Mouse (Mus musculus) lung, embryonic 16.5 days (tissue): ENCODE data around the gene Rit1. TPM values are rescaled to one million over a fixed set of nuclear protein-coding genes. Genes with fewer than 3 reads are reported as not detected.
"Not testable (repeated sequence)": the region's sequence is repeated elsewhere in the genome, so short reads cannot be mapped to it uniquely, and the experiment has no call there.

Source experiments
- ATAC-seq: fragments of 200-750 bp; cut with Nextera tagmentation; 2 replicates; pipeline ENCODE4 v1.8.0; 2017; ENCODE audit warnings: low read depth, mild to moderate bottlenecking, moderate library complexity
- H3K27ac ChIP-seq: fragments of 300-500 bp; sonication (generic); 2 replicates; pipeline ENCODE4 v1.5.1; 2014; ENCODE audit warnings: mild to moderate bottlenecking, control low read depth, low read length
- H3K27me3 ChIP-seq: fragments of 300-500 bp; sonication (generic); 2 replicates; pipeline ENCODE4 v1.6.1; 2014; ENCODE audit warnings: low read depth, low read length, mixed read lengths; ENCODE audit not compliant: control insufficient read depth, insufficient read depth
- H3K36me3 ChIP-seq: fragments of 300-500 bp; sonication (generic); 2 replicates; pipeline ENCODE4 v1.6.1; 2014; ENCODE audit warnings: low read length; ENCODE audit not compliant: control insufficient read depth, insufficient read depth
- H3K4me1 ChIP-seq: fragments of 300-500 bp; sonication (generic); replicated peaks from 2 replicates; pipeline ENCODE4 v1.6.1; 2014; ENCODE audit warnings: low read length, mixed read lengths; ENCODE audit not compliant: control insufficient read depth, insufficient read depth
- H3K4me2 ChIP-seq: fragments of 300-500 bp; sonication (generic); 2 replicates; pipeline ENCODE4 v1.6.1; 2014; ENCODE audit warnings: low read depth, low read length, control low read depth
- H3K4me3 ChIP-seq: fragments of 300-500 bp; sonication (generic); 2 replicates; pipeline ENCODE4 v1.5.1; 2014; ENCODE audit warnings: mild to moderate bottlenecking, low read length, control low read depth
- H3K9ac ChIP-seq: fragments of 300-500 bp; sonication (generic); 2 replicates; pipeline ENCODE4 v1.6.1; 2014; ENCODE audit warnings: low read length, control low read depth
- H3K9me3 ChIP-seq: fragments of 300-500 bp; sonication (generic); 2 replicates; pipeline ENCODE4 v1.6.1; 2016; ENCODE audit warnings: low read length; ENCODE audit not compliant: control insufficient read depth
- WGBS: fragments of 180-500 bp; shearing (Covaris S2); extraction: QIAGEN DNeasy Blood & Tissue Kit; methylation state at CpG from one replicate; pipeline ENCODE4 v1.1.7; 2014; 5-methylcytosine and 5-hydroxymethylcytosine counted together
- polyA plus RNA-seq: library from polyadenylated mRNA; unstranded; fragments of >200 nt; fragmentation: Nextera tagmentation; extraction: Ambion mirVana; gene quantifications from 2 replicates; pipeline ENCODE4 v1.2.1, GENCODE M21; 2015

Gene Rit1
- polyA plus RNA-seq, 1 experiment from 2014 or later, result 58.9 TPM

- Histone ChIP-seq H3K27me3 (no peaks in the 10 kb centered on the region), H3K4me3 (no peak overlapping the region), H3K27ac (no peak overlapping the region), H3K4me1 (no peaks in the 10 kb centered on the region), H3K9ac (no peak overlapping the region), H3K9me3 (no peaks in the 10 kb centered on the region), H3K4me2 (no peak overlapping the region), H3K36me3 (peaks cover 83% of the 10 kb centered on the region)
- ATAC-seq, result no peak
These were observed 21.1 kb upstream of the Rit1 start for GRCm38 (mm10) chr3:88695545-88695944.

GRCm38 (mm10) chr3:88698051-88698450, 18.6 kb upstream of the Rit1 start:
- no peak overlapping the region for H3K4me2 ChIP-seq
- H3K36me3 ChIP-seq, result peaks cover 86% of the 10 kb centered on the region
- no peak overlapping the region for H3K4me3 ChIP-seq
- WGBS, result 93% methylated on average over 1 of the region's 1 CpGs
- H3K9me3 ChIP-seq, result no peaks in the 10 kb centered on the region
- no peak overlapping the region for H3K27ac ChIP-seq
- H3K27me3 ChIP-seq, result no peaks in the 10 kb centered on the region
- no peaks in the 10 kb centered on the region for H3K4me1 ChIP-seq
- no peak overlapping the region for H3K9ac ChIP-seq
- ATAC-seq, result no peak

- Histone ChIP-seq H3K4me2 (no peak overlapping the region), H3K4me1 (no peaks in the 10 kb centered on the region), H3K27ac (no peak overlapping the region), H3K9me3 (no peaks in the 10 kb centered on the region), H3K9ac (no peak overlapping the region), H3K27me3 (no peaks in the 10 kb centered on the region), H3K36me3 (peaks cover 88% of the 10 kb centered on the region), H3K4me3 (no peak overlapping the region)
- WGBS, result 88% methylated on average over 6 of the region's 6 CpGs
- ATAC-seq, result no peak
These were observed 17.8 kb upstream of the Rit1 start for GRCm38 (mm10) chr3:88698834-88699233.

- WGBS, result 85% methylated on average over 3 of the region's 3 CpGs
- Histone ChIP-seq H3K9me3 (no peaks in the 10 kb centered on the region), H3K4me2 (no peak overlapping the region), H3K36me3 (peaks cover 83% of the 10 kb centered on the region), H3K9ac (no peak overlapping the region), H3K27ac (no peak overlapping the region), H3K4me3 (no peak overlapping the region), H3K27me3 (no peaks in the 10 kb centered on the region), H3K4me1 (no peaks in the 10 kb centered on the region)
- ATAC-seq, result no peak
These were observed 16.4 kb upstream of the Rit1 start for GRCm38 (mm10) chr3:88700247-88700646.

- no peak overlapping the region for H3K4me2 ChIP-seq
- H3K4me3 ChIP-seq, result no peak overlapping the region
- peaks cover 76% of the 10 kb centered on the region for H3K36me3 ChIP-seq
- no peak for ATAC-seq
- WGBS, result 42% methylated on average over 3 of the region's 3 CpGs
- H3K9ac ChIP-seq, result no peak overlapping the region
- H3K4me1 ChIP-seq, result no peaks in the 10 kb centered on the region
- no peak overlapping the region for H3K27ac ChIP-seq
- H3K9me3 ChIP-seq, result no peaks in the 10 kb centered on the region
- no peaks in the 10 kb centered on the region for H3K27me3 ChIP-seq
These were observed 15.4 kb upstream of the Rit1 start for GRCm38 (mm10) chr3:88701222-88701621.

- no peak overlapping the region for H3K9ac ChIP-seq
- no peaks in the 10 kb centered on the region for H3K27me3 ChIP-seq
- no peak for ATAC-seq
- H3K9me3 ChIP-seq, result no peaks in the 10 kb centered on the region
- no peak overlapping the region for H3K4me3 ChIP-seq
- H3K36me3 ChIP-seq, result peaks cover 39% of the 10 kb centered on the region
- H3K27ac ChIP-seq, result no peak overlapping the region
- 92% methylated on average over 4 of the region's 4 CpGs for WGBS
- peaks cover 10% of the 10 kb centered on the region for H3K4me1 ChIP-seq
- H3K4me2 ChIP-seq, result no peak overlapping the region
These were observed 2.9 kb upstream of the Rit1 start for GRCm38 (mm10) chr3:88713709-88714108.

GRCm38 (mm10) chr3:88714725-88715124, 1.9 kb upstream of the Rit1 start:
- Histone ChIP-seq H3K27ac (no peak overlapping the region), H3K36me3 (peaks cover 32% of the 10 kb centered on the region)

GRCm38 (mm10) chr3:88715716-88716115, 922 bp upstream of the Rit1 start:
- H3K4me3 ChIP-seq, H3K4me2 ChIP-seq, H3K9ac ChIP-seq, H3K27me3 ChIP-seq, ATAC-seq, H3K9me3 ChIP-seq, H3K27ac ChIP-seq: not testable (repeated sequence)
- Histone ChIP-seq H3K4me1 (peaks cover 17% of the 10 kb centered on the region), H3K36me3 (peaks cover 29% of the 10 kb centered on the region)
- 85% methylated on average over 5 of the region's 5 CpGs for WGBS

More at GRCm38 (mm10) chr3:88714725-88715124, 1.9 kb upstream of the Rit1 start:
- no peaks in the 10 kb centered on the region for H3K27me3 ChIP-seq
- H3K4me3 ChIP-seq, result no peak overlapping the region
- H3K9ac ChIP-seq, result no peak overlapping the region
- peaks cover 17% of the 10 kb centered on the region for H3K4me1 ChIP-seq
- H3K4me2 ChIP-seq, result no peak overlapping the region
- H3K9me3 ChIP-seq, result no peaks in the 10 kb centered on the region
- WGBS, result 64% methylated on average over 2 of the region's 2 CpGs
- no peak for ATAC-seq

GRCm38 (mm10) chr3:88717198-88717798, 660 bp downstream of the Rit1 start:
- no peaks in the 10 kb centered on the region for H3K27me3 ChIP-seq
- H3K9me3 ChIP-seq, result no peaks in the 10 kb centered on the region
- peak overlapping the region; percentile 92 for H3K4me3 ChIP-seq
- peaks cover 17% of the 10 kb centered on the region for H3K4me1 ChIP-seq
- 3% methylated on average over 9 of the region's 9 CpGs for WGBS
- peaks cover 22% of the 10 kb centered on the region for H3K36me3 ChIP-seq
- peak; percentile 74 for ATAC-seq
- H3K27ac ChIP-seq, result peak overlapping the region; percentile 80
- H3K4me2 ChIP-seq, result peak overlapping the region; percentile 80
- H3K9ac ChIP-seq, result peak overlapping the region; percentile 84

GRCm38 (mm10) chr3:88717831-88718230, 1.2 kb downstream of the Rit1 start:
- peaks cover 19% of the 10 kb centered on the region for H3K36me3 ChIP-seq
- 20% methylated on average over 1 of the region's 1 CpGs for whole genome bisulfite sequencing
- no peaks in the 10 kb centered on the region for H3K9me3 ChIP-seq
- peak overlapping the region; percentile 80 for H3K4me2 ChIP-seq
- peaks cover 17% of the 10 kb centered on the region for H3K4me1 ChIP-seq
- H3K9ac ChIP-seq, result peak overlapping the region; percentile 52
- 0 out of 2 replicates have a peak overlapping the region, but pooled peaks have one; percentile 25 for H3K27ac ChIP-seq
- H3K4me3 ChIP-seq, result peak overlapping the region; percentile 36
- no peak for ATAC-seq
- no peaks in the 10 kb centered on the region for H3K27me3 ChIP-seq
